Mouse (Mus musculus) kidney, adult 2 months (tissue): ENCODE results near the gene Gjb1.
"Not testable (repeated sequence)": the region's sequence is repeated elsewhere in the genome, so short reads cannot be mapped to it uniquely, and the experiment has no call there.

Source experiments
- CTCF ChIP-seq: fragments of 200-500 bp; conservative IDR thresholded peaks from 2 replicates; pipeline ENCODE4 v1.5.1; 2011; ENCODE audit warnings: low read depth, mild to moderate bottlenecking, control low read depth, low read length, moderate library complexity, mixed read lengths; ENCODE audit not compliant: insufficient read depth, insufficient read length
- POLR2A ChIP-seq: fragments of 200-500 bp; IDR thresholded peaks from one replicate; pipeline ENCODE4 v1.6.1; 2011; ENCODE audit warnings: low read depth, low read length, control low read depth

DNA sequence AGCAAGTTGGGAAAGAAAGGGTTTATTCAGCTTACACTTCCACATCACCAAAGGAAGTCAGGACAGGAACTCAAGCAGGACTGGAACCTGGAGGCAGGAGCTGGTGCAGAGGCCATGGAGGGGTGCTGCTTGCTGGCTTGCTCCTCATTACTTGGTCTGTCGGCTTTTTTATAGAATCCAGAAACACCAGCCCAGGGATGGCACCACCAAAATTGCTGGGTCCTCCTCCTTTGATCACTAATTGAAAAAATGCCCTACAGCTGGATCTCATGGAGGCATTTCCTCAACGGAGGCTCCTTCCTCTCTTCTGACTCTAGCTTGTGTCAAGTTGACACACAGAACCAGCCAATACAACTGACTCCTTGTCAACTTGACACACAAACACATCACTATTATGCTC is 33.3 kb upstream of the Gjb1 start:
- not testable (repeated sequence) for TF ChIP-seq CTCF, POLR2A
